Mouse (Mus musculus) thymus, adult 2 months (tissue): Measurements from ENCODE around the gene Ccr7.

Experiments used
- CTCF ChIP-seq: fragments of 200-500 bp; IDR thresholded peaks from 2 replicates; pipeline ENCODE4 v1.5.1; 2012; ENCODE audit warnings: mild to moderate bottlenecking, control low read depth, low read length, moderate library complexity, borderline replicate concordance; ENCODE audit not compliant: control insufficient read depth, poor library complexity, insufficient read depth; ENCODE audit errors: extremely low read depth
- POLR2A ChIP-seq: fragments of 200-500 bp; IDR thresholded peaks from 2 replicates; pipeline ENCODE4 v1.6.1; 2012; ENCODE audit warnings: mild to moderate bottlenecking, low read length, control low read depth, moderate library complexity; ENCODE audit not compliant: control insufficient read depth, poor library complexity, insufficient read depth; ENCODE audit errors: extremely low read depth

GRCm38 (mm10) chr11:99118963-99119362 is 35.9 kb downstream of the Ccr7 start:
- no peak for TF ChIP-seq CTCF
- TF ChIP-seq POLR2A, result no peak
